8 mouse cellular contexts compared by ENCODE assay signal in the genomic region with DNA sequence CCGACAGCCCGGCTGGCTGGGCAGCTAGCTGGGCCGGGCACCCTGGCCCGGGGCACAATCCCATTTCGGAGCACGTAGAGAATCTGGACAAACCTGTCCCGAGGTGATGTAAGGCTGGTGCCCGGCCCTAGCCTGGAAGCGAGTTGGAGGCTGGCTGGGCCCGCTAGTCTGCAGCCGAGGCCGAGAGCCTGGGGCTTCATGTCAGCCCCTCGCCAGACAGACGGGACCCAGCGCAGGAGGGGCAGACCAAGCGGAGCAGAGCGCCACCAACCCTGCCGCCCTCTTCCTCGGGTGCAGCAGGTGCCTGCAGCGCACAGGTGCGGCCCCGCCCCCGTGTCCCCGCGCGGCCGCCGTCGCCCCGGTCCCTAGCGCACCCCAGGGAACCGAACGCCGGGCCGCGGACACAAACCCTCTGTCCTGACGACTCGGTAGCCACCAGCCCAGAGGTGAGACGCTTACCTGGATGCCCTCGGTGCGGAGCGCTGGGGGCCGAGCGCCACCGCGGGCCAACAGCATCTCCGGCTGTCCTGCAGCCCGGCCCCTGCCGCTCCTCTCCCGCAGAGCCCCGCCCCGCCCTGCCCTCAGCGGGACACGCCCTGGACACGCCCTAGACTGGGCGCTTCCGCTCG.
DNase-seq lines count a peak whose midpoint lies in the region; ATAC-seq and TF ChIP-seq lines count a peak whose summit lies in the region.

No protein-coding gene starts in this region.

- ATAC-seq in heart, embryonic 13.5 days (ENCODE audit: extremely low read depth, insufficient number of reproducible peaks, low FRiP score, low TSS enrichment) = peak; percentile 99
- no peak for ATAC-seq in forebrain, embryonic 14.5 days
- peak; percentile 61 for ATAC-seq in liver, embryonic 12.5 days

- H3K36me3 ChIP-seq in heart, embryonic 13.5 days = peaks cover 24% of the 10 kb centered on the region
- peaks cover 0 to 7% of the 10 kb centered on the region in 2 experiments; a peak in 2 of 4 replicates for H3K36me3 ChIP-seq in MEL (ENCODE audit: control insufficient read depth in 1 of 2, insufficient read depth in 2 of 2, low read length in 2 of 2)
- H3K36me3 ChIP-seq in forebrain, embryonic 14.5 days (ENCODE audit: control insufficient read depth, insufficient read depth, low read length) = peaks cover 20% of the 10 kb centered on the region
- H3K36me3 ChIP-seq in liver, embryonic 12.5 days = peaks cover 6% of the 10 kb centered on the region

- no peak for TF ChIP-seq CTCF in MEL (IDR thresholded peaks at IDR 0.05 in 2 of 3, conservative IDR thresholded peaks at IDR 0.05 in 1 of 3; ENCODE audit: control insufficient read depth in 1 of 3, insufficient read depth in 1 of 3, low read depth in 2 of 3, low read length in 3 of 3, poor library complexity in 1 of 3, severe bottlenecking in 1 of 3)
- no peak for TF ChIP-seq CTCF in olfactory bulb, adult 2 months (IDR thresholded peaks at IDR 0.05; ENCODE audit: insufficient read depth, low read depth, low read length)

- no peaks in the 10 kb centered on the region for H3K79me2 ChIP-seq in MEL (ENCODE audit: control insufficient read depth, insufficient read depth, low read length, poor library complexity)

- no peaks in the 10 kb centered on the region for H3K9me3 ChIP-seq in heart, embryonic 13.5 days
- H3K9me3 ChIP-seq in MEL (replicated peaks; ENCODE audit: insufficient read depth, low read length) = no peaks in the 10 kb centered on the region
- H3K9me3 ChIP-seq in forebrain, embryonic 14.5 days (replicated peaks; ENCODE audit: control insufficient read depth, low read length) = no peaks in the 10 kb centered on the region
- H3K9me3 ChIP-seq in liver, embryonic 12.5 days (replicated peaks) = no peaks in the 10 kb centered on the region

- peak overlapping the region; percentile 78 for H3K4me2 ChIP-seq in heart, embryonic 13.5 days
- H3K4me2 ChIP-seq in forebrain, embryonic 14.5 days (ENCODE audit: low read length) = peak overlapping the region; percentile 88
- peak overlapping the region; percentile 98 for H3K4me2 ChIP-seq in liver, embryonic 12.5 days

- under 1% methylated on average over 51 of the region's 58 CpGs for WGBS in heart, embryonic 13.5 days
- 0% methylated on average over 46 of the region's 58 CpGs for WGBS in forebrain, embryonic 14.5 days
- WGBS in liver, embryonic 12.5 days (ENCODE audit: insufficient replicate concordance) = 2% methylated on average over 58 of the region's 58 CpGs
- WGBS in olfactory bulb, adult 2 months = 1% methylated on average over 58 of the region's 58 CpGs

- TF ChIP-seq RAD21 in MEL (IDR thresholded peaks at IDR 0.05; ENCODE audit: low read depth, low read length) = no peak

- peaks cover 16% of the 10 kb centered on the region for H3K4me1 ChIP-seq in heart, embryonic 13.5 days
- H3K4me1 ChIP-seq in MEL (ENCODE audit: control insufficient read depth in 1 of 2, insufficient read depth in 2 of 2, low read length in 2 of 2) = peaks cover 0 to 4% of the 10 kb centered on the region in 2 experiments; a peak in 2 of 4 replicates
- peaks cover 10% of the 10 kb centered on the region for H3K4me1 ChIP-seq in forebrain, embryonic 14.5 days (ENCODE audit: control insufficient read depth, insufficient read depth, low read length)
- peaks cover 19% of the 10 kb centered on the region for H3K4me1 ChIP-seq in liver, embryonic 12.5 days
- H3K4me1 ChIP-seq in olfactory bulb, adult 2 months (ENCODE audit: control insufficient read depth, insufficient read depth, low read length) = peaks cover 2% of the 10 kb centered on the region

- intact Hi-C loops in heart, postnatal 36 days (cut with DNase I) = loop anchor here (5.0 kb wide), 1 partner anchor 61 kb away; the partner anchor contains the start of gene Rbl2

- H3K4me3 ChIP-seq in heart, embryonic 13.5 days = peak overlapping the region; percentile 84
- H3K4me3 ChIP-seq in MEL (ENCODE audit: control insufficient read depth in 1 of 2, insufficient read depth in 1 of 2, low read depth in 2 of 2, low read length in 2 of 2) = peak overlapping the region; percentile 89 to 94
- peak overlapping the region; percentile 91 for H3K4me3 ChIP-seq in forebrain, embryonic 14.5 days (ENCODE audit: low read depth, low read length)
- H3K4me3 ChIP-seq in liver, embryonic 12.5 days = peak overlapping the region; percentile 85
- peak overlapping the region; percentile 57 for H3K4me3 ChIP-seq in olfactory bulb, adult 2 months (ENCODE audit: insufficient read depth, low read depth, low read length)

- H3K27me3 ChIP-seq in heart, embryonic 13.5 days (replicated peaks) = no peaks in the 10 kb centered on the region
- no peaks in the 10 kb centered on the region for H3K27me3 ChIP-seq in MEL (ENCODE audit: control insufficient read depth in 1 of 2, insufficient read depth in 2 of 2, low read length in 2 of 2)
- no peaks in the 10 kb centered on the region for H3K27me3 ChIP-seq in forebrain, embryonic 14.5 days (replicated peaks; ENCODE audit: control insufficient read depth, insufficient read depth, low read length)
- no peaks in the 10 kb centered on the region for H3K27me3 ChIP-seq in liver, embryonic 12.5 days (replicated peaks)

- TF ChIP-seq POLR2A in MEL (IDR thresholded peaks at IDR 0.05; ENCODE audit: control insufficient read depth in 1 of 2, insufficient read depth in 1 of 2, low read depth in 1 of 2, low read length in 2 of 2, poor library complexity in 1 of 2) = peak; percentile 33 to 34; a peak in 1 of 4 replicates
- TF ChIP-seq POLR2A in olfactory bulb, adult 2 months (IDR thresholded peaks at IDR 0.05; ENCODE audit: insufficient read depth, low read depth, low read length) = peak; percentile 74

- no peak for TF ChIP-seq EP300 in MEL (IDR thresholded peaks at IDR 0.05; ENCODE audit: low read depth in 1 of 2, low read length in 2 of 2)

- H3K9ac ChIP-seq in heart, embryonic 13.5 days = peak overlapping the region; percentile 87
- H3K9ac ChIP-seq in MEL (ENCODE audit: control insufficient read depth, low read depth, low read length, poor library complexity, severe bottlenecking) = peak overlapping the region; percentile 44
- H3K9ac ChIP-seq in forebrain, embryonic 14.5 days (ENCODE audit: low read length) = peak overlapping the region; percentile 84
- H3K9ac ChIP-seq in liver, embryonic 12.5 days = peak overlapping the region; percentile 75

- H3K27ac ChIP-seq in heart, embryonic 13.5 days (replicated peaks) = peak overlapping the region; percentile 28; the same call in 1 of the 2 replicates
- H3K27ac ChIP-seq in MEL (ENCODE audit: control insufficient read depth, low read depth, low read length) = no peak overlapping the region
- peak overlapping the region; percentile 22 for H3K27ac ChIP-seq in forebrain, embryonic 14.5 days (ENCODE audit: low read depth, low read length)
- H3K27ac ChIP-seq in liver, embryonic 12.5 days = peak overlapping the region; percentile 13; the same call in 1 of the 2 replicates
- H3K27ac ChIP-seq in olfactory bulb, adult 2 months (ENCODE audit: insufficient read depth, low read depth, low read length) = no peak overlapping the region

- DNase-seq in heart, postnatal 36 days = no peak
- DNase-seq in MEL (ENCODE audit: low read depth, low spot score) = no peak
- DNase-seq in forebrain, embryonic 14.5 days (ENCODE audit: low spot score) = no peak
- no peak for DNase-seq in adrenal gland, postnatal 36 days
- no peak for DNase-seq in cerebellum, adult 11 months

TF ChIP-seq in MEL, 35 proteins besides CTCF, POLR2A, EP300 and RAD21:
- TF ChIP-seq SMC3 (IDR thresholded peaks at IDR 0.05; ENCODE audit: low read depth, low read length) (no peak), MYB (IDR thresholded peaks at IDR 0.05; ENCODE audit: low read depth, low read length) (no peak), TAL1 (IDR thresholded peaks at IDR 0.05; ENCODE audit: low read length) (no peak), MAZ (IDR thresholded peaks at IDR 0.05; ENCODE audit: low read depth, low read length) (no peak; the same call in 1 of the 2 replicates), CHD1 (IDR thresholded peaks at IDR 0.05; ENCODE audit: low read depth, low read length) (no peak), ZC3H11A (IDR thresholded peaks at IDR 0.05; ENCODE audit: low read depth, low read length) (no peak), KAT2A (conservative IDR thresholded peaks at IDR 0.05; ENCODE audit: low read depth, low read length) (no peak; the same call in 1 of the 2 replicates), MXI1 (IDR thresholded peaks at IDR 0.05; ENCODE audit: low read depth, low read length) (peak; percentile 56; the same call in 1 of the 2 replicates), BHLHE40 (IDR thresholded peaks at IDR 0.05; ENCODE audit: borderline replicate concordance, low read depth, low read length) (no peak), JUND (IDR thresholded peaks at IDR 0.05; ENCODE audit: low read depth, low read length) (no peak), E2F4 (IDR thresholded peaks at IDR 0.05; ENCODE audit: borderline replicate concordance, low read depth, low read length) (no peak), SIN3A (IDR thresholded peaks at IDR 0.05; ENCODE audit: low read length) (peak; percentile 67), NELFE (IDR thresholded peaks at IDR 0.05; ENCODE audit: low read depth, low read length) (peak; percentile 50), TCF12 (IDR thresholded peaks at IDR 0.05; ENCODE audit: low read depth, low read length) (0 out of 2 replicates have a peak, but pooled peaks have one; percentile 12), NRF1 (IDR thresholded peaks at IDR 0.05; ENCODE audit: insufficient read depth, low read depth, low read length, poor library complexity, severe bottlenecking) (0 out of 2 replicates have a peak, but pooled peaks have one; percentile 0), RCOR1 (IDR thresholded peaks at IDR 0.05; ENCODE audit: low read depth, low read length) (no peak), CHD2 (IDR thresholded peaks at IDR 0.05; ENCODE audit: low read length) (no peak), HCFC1 (IDR thresholded peaks at IDR 0.05; ENCODE audit: low read depth, low read length) (no peak), ZNF384 (IDR thresholded peaks at IDR 0.05; ENCODE audit: low read depth, low read length) (no peak), ETS1 (IDR thresholded peaks at IDR 0.05; ENCODE audit: low read depth, low read length) (no peak), ZMIZ1 (IDR thresholded peaks at IDR 0.05; ENCODE audit: low read depth, low read length) (no peak), USF2 (IDR thresholded peaks at IDR 0.05; ENCODE audit: borderline replicate concordance in 1 of 2, insufficient read depth in 1 of 2, low read depth in 1 of 2, low read length in 2 of 2) (no peak), USF1 (IDR thresholded peaks at IDR 0.05; ENCODE audit: low read depth, low read length) (no peak)
TF ChIP-seq in MEL: peak in this region for 5.

Comparison
In these comparisons a context has a peak if more than half of its experiments do, and no peak if none do; other contexts are left out.
1. H3K27ac ChIP-seq: peak in heart, embryonic 13.5 days (single experiment), forebrain, embryonic 14.5 days (single experiment) and liver, embryonic 12.5 days (single experiment); none in MEL (single experiment) and olfactory bulb, adult 2 months (single experiment).
2. Peak in every context shown above with its lines, with median percentiles within 50 percentile points of each other: H3K4me2 ChIP-seq, H3K4me3 ChIP-seq and H3K9ac ChIP-seq.